Mouse (Mus musculus) midbrain, embryonic 13.5 days (tissue): Measurements from ENCODE around the gene S100a13. TPM values are rescaled to one million over a fixed set of nuclear protein-coding genes. Genes with fewer than 3 reads are reported as not detected.

Source experiments
- ATAC-seq: fragments of 200-750 bp; cut with Nextera tagmentation; 2 replicates; pipeline ENCODE4 v1.8.0; 2017; ENCODE audit warnings: mild to moderate bottlenecking, moderate TSS enrichment, moderate library complexity
- H3K27ac ChIP-seq: fragments of 300-500 bp; sonication (generic); 2 replicates; pipeline ENCODE4 v1.5.1; 2015; ENCODE audit warnings: inconsistent platforms, mild to moderate bottlenecking, moderate library complexity
- H3K27me3 ChIP-seq: fragments of 300-500 bp; sonication (generic); 2 replicates; pipeline ENCODE4 v1.6.1; 2015; ENCODE audit warnings: mild to moderate bottlenecking, inconsistent platforms
- H3K36me3 ChIP-seq: fragments of 300-500 bp; sonication (generic); 2 replicates; pipeline ENCODE4 v1.6.1; 2015; ENCODE audit warnings: mild to moderate bottlenecking, inconsistent platforms
- H3K4me1 ChIP-seq: fragments of 300-500 bp; sonication (generic); replicated peaks from 2 replicates; pipeline ENCODE4 v1.6.1; 2015; ENCODE audit warnings: inconsistent platforms
- H3K4me2 ChIP-seq: fragments of 300-500 bp; sonication (generic); replicated peaks from 2 replicates; pipeline ENCODE4 v1.6.1; 2015; ENCODE audit warnings: moderate library complexity, mild to moderate bottlenecking, inconsistent platforms
- H3K4me3 ChIP-seq: fragments of 300-500 bp; sonication (generic); replicated peaks from 2 replicates; pipeline ENCODE4 v1.5.1; 2015; ENCODE audit warnings: mild to moderate bottlenecking, inconsistent platforms
- H3K9ac ChIP-seq: fragments of 300-500 bp; sonication (generic); replicated peaks from 2 replicates; pipeline ENCODE4 v1.6.1; 2015; ENCODE audit warnings: mild to moderate bottlenecking, inconsistent platforms
- H3K9me3 ChIP-seq: fragments of 300-500 bp; sonication (generic); 2 replicates; pipeline ENCODE4 v1.6.1; 2016; ENCODE audit warnings: mild to moderate bottlenecking, inconsistent platforms
- WGBS: fragments of 180-500 bp; shearing (Covaris S2); methylation state at CpG from one replicate; pipeline ENCODE4 v1.1.7; 2015; 5-methylcytosine and 5-hydroxymethylcytosine counted together
- polyA plus RNA-seq: library from polyadenylated mRNA; unstranded; fragments of >200 nt; fragmentation: Nextera tagmentation; extraction: Ambion mirVana; gene quantifications from 2 replicates; pipeline ENCODE4 v1.2.1, GENCODE M21; 2015

Gene S100a13
- polyA plus RNA-seq, 1 experiment from 2014 or later, result 9.9 TPM

DNA sequence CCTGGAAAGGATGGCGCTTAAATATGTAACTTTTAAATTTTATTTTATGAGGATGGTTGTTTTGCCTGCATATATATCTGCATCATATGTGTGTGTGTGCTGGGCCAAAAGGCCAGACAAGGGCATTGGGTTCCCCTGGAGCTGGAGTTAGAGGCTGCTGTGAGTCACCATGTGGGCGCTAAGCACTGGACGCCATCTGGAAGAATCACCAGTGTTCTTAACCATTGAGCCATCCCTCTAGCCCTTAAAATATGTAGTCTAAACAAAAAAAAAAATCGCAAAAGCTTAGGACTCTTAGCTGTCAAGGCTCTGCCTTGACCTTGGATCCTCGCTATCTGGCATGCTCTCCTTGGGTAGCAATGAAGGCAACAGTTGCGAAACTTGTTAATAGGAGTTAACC lies 25.7 kb upstream of the S100a13 start:
- WGBS, result 90% methylated on average over 6 of the region's 6 CpGs
- Histone ChIP-seq H3K9ac (no peak overlapping the region), H3K27ac (no peak overlapping the region), H3K4me1 (peaks cover 7% of the 10 kb centered on the region), H3K27me3 (no peaks in the 10 kb centered on the region), H3K36me3 (peaks cover 57% of the 10 kb centered on the region), H3K4me2 (no peak overlapping the region), H3K9me3 (no peaks in the 10 kb centered on the region), H3K4me3 (no peak overlapping the region)
- no peak for ATAC-seq

DNA sequence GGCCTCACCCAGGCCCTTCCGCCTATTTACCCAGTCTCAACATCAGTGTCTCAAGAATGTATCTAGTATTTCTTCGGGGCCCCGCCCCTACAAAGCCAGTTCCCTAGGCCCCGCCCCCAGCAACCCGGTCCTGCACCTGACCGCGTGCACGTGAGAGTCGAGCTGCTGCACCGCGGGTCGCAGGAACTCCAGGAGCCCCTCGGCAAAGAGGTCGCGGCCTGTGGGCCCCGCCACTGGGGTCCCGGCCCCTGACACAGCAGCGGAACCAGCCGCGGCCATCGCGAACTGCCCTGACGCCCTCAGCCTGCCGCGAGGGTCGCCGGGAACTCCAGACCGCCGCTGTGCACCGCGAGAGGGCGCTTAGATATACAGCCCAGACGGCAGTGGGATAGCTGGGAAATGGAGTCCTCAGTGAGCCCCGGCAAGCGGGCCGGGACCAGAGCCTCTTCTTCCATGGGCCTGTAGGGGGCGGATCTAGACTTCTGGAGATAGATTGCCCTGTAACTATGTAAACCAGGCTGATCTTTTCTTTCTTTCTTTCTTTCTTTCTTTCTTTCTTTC lies 23.5 kb upstream of the S100a13 start, which contains the start of gene Snapin:
Gene Snapin, minus strand, starts transcription at position 338 of the 561 bp plus-strand sequence.
- Histone ChIP-seq H3K27me3 (no peaks in the 10 kb centered on the region), H3K27ac (peak within 1 kb of the TSS; percentile 61; the same call in 1 of the 2 replicates), H3K4me2 (peak within 1 kb of the TSS; percentile 60), H3K36me3 (peaks cover 38% of the 10 kb centered on the region), H3K9ac (peak within 1 kb of the TSS; percentile 78), H3K4me3 (peak within 1 kb of the TSS; percentile 72), H3K9me3 (no peaks in the 10 kb centered on the region), H3K4me1 (peaks cover 7% of the 10 kb centered on the region)
- under 1% methylated on average over 37 of the region's 37 CpGs for WGBS
- ATAC-seq, result peak; percentile 99

- H3K4me3 ChIP-seq, result no peak overlapping the region
- peaks cover 38% of the 10 kb centered on the region for H3K36me3 ChIP-seq
- no peak overlapping the region for H3K27ac ChIP-seq
- WGBS, result 34% methylated on average over 2 of the region's 2 CpGs
- no peaks in the 10 kb centered on the region for H3K9me3 ChIP-seq
- H3K27me3 ChIP-seq, result no peaks in the 10 kb centered on the region
- H3K4me1 ChIP-seq, result peaks cover 7% of the 10 kb centered on the region
- H3K4me2 ChIP-seq, result no peak overlapping the region
- no peak for ATAC-seq
- no peak overlapping the region for H3K9ac ChIP-seq
Measured at GRCm38 (mm10) chr3:90491350-90491749, 22.9 kb upstream of the S100a13 start.

- no peak overlapping the region for H3K4me2 ChIP-seq
- H3K27me3 ChIP-seq, result no peaks in the 10 kb centered on the region
- no peak overlapping the region for H3K27ac ChIP-seq
- ATAC-seq, result no peak
- H3K9me3 ChIP-seq, result no peaks in the 10 kb centered on the region
- H3K4me3 ChIP-seq, result no peak overlapping the region
- 64% methylated on average over 4 of the region's 4 CpGs for WGBS
- H3K4me1 ChIP-seq, result peaks cover 7% of the 10 kb centered on the region
- no peak overlapping the region for H3K9ac ChIP-seq
- H3K36me3 ChIP-seq, result peaks cover 39% of the 10 kb centered on the region
Measured at GRCm38 (mm10) chr3:90493831-90494540, 20.2 kb upstream of the S100a13 start.

DNA sequence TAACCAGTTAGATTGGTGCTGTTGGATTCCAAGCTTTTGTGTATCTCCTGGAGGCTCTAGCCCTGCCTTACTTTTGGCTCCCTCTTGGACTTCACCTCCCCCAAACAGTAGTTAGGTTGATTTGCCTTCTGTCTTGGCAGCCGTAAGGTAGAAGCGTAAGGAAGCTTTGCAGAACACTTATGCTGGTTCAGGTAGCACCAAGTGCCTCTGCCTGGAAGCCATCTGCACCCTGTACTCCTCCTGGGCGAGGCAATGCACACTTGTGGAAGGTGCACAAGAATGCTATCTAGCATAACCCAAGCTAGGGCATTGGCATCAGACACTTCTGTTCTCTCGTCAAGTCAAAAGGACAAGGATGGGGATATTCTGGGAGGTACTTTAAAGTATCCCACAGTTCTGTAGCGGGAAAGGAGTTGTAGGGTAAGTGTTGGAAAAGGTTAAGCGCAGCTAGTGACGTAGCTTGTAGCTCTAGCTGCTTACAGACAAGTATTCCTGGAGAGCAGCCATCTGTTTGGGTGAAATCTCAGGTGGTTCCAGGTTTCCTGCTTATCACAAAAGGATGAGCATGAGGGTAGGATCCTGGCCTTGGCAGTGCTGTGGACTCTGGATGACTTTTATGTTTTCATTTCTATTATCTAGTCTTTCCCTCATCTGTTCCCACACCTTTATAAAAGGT lies 18.2 kb upstream of the S100a13 start:
- H3K4me3 ChIP-seq, result no peak overlapping the region
- H3K27me3 ChIP-seq, result no peaks in the 10 kb centered on the region
- H3K9me3 ChIP-seq, result no peaks in the 10 kb centered on the region
- H3K36me3 ChIP-seq, result peaks cover 49% of the 10 kb centered on the region
- H3K4me2 ChIP-seq, result no peak overlapping the region
- no peak overlapping the region for H3K9ac ChIP-seq
- no peak overlapping the region for H3K27ac ChIP-seq
- ATAC-seq, result no peak
- H3K4me1 ChIP-seq, result no peaks in the 10 kb centered on the region
- WGBS, result 96% methylated on average over 7 of the region's 7 CpGs

DNA sequence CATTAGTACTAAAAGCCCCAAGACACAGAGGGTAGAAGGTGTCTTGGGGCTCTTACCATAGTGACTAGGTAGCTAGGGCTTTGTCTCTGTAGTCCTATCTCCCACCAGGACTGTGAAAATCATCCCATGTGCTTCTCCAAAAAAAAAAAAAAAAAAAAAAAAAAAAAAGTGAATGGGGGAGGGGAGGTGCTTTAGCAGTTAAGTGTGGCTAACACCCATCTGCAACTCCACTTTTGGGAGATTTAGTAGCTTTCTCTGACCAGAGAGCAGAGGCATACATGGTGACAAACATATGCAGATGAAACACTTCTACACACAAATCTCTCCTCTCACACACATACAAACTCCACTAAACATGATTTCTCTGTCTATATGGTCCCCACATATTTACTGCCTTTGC lies 16.6 kb upstream of the S100a13 start:
- Histone ChIP-seq H3K27me3 (no peaks in the 10 kb centered on the region), H3K27ac (no peak overlapping the region), H3K4me1 (no peaks in the 10 kb centered on the region), H3K4me2 (no peak overlapping the region), H3K9me3 (no peaks in the 10 kb centered on the region), H3K4me3 (no peak overlapping the region), H3K9ac (no peak overlapping the region), H3K36me3 (peaks cover 64% of the 10 kb centered on the region)
- ATAC-seq, result no peak

DNA sequence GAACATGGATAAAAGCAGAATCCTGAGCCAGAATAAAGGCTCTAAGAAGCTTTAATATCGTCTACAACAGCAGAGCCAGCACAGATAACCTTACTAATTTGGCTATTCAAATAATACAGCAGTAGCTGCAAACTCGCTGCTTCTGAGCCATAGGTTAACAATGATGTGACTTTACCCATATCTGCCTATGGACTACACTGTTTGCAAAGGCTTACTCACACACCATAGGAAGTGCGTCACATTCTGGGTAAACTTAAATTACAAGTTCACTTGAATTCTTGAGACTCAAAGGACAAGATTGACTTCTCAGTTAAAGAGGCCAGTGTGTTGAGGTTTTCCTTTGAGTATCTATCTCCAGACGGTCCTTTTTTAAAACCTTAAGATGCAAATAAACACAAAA lies 10.8 kb upstream of the S100a13 start:
- H3K4me3 ChIP-seq, result no peak overlapping the region
- no peak overlapping the region for H3K9ac ChIP-seq
- H3K36me3 ChIP-seq, result peaks cover 82% of the 10 kb centered on the region
- no peak overlapping the region for H3K27ac ChIP-seq
- 71% methylated on average over 4 of the region's 4 CpGs for WGBS
- H3K4me2 ChIP-seq, result no peak overlapping the region
- H3K9me3 ChIP-seq, result no peaks in the 10 kb centered on the region
- no peaks in the 10 kb centered on the region for H3K27me3 ChIP-seq
- peaks cover 36% of the 10 kb centered on the region for H3K4me1 ChIP-seq
- no peak for ATAC-seq

DNA sequence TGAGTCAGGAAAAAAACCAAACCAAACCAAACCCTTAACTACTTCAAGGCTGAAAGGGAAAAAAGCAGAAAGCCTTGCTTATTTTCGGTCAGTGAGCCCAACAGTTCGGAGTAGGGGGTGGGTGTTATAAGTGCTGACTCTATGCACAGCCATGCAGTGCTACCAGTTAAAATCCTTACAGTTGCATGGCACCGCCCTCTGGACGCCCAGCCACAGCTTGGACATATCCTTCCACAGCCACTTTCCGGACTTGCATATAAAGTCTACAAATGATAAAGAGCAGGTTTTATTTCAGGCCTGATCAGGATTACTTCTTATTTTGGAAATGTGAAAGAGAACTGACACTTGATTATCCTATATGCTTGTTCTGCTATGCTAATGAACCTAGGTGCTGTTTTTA lies 9.0 kb upstream of the S100a13 start:
- no peaks in the 10 kb centered on the region for H3K27me3 ChIP-seq

GRCm38 (mm10) chr3:90506362-90506761 lies 7.9 kb upstream of the S100a13 start:
- H3K9ac ChIP-seq, result no peak overlapping the region
- H3K4me2 ChIP-seq, result no peak overlapping the region
- H3K4me3 ChIP-seq, result no peak overlapping the region
- WGBS, result 94% methylated on average over 3 of the region's 3 CpGs
- no peak overlapping the region for H3K27ac ChIP-seq
- peaks cover 58% of the 10 kb centered on the region for H3K36me3 ChIP-seq
- peaks cover 36% of the 10 kb centered on the region for H3K4me1 ChIP-seq
- no peaks in the 10 kb centered on the region for H3K9me3 ChIP-seq
- no peak for ATAC-seq
- H3K27me3 ChIP-seq, result peaks cover 4% of the 10 kb centered on the region; the same call in 1 of the 2 replicates

More for the DNA sequence above, 9.0 kb upstream of the S100a13 start:
- Histone ChIP-seq H3K36me3 (peaks cover 65% of the 10 kb centered on the region), H3K9ac (no peak overlapping the region), H3K9me3 (no peaks in the 10 kb centered on the region), H3K27ac (no peak overlapping the region), H3K4me3 (no peak overlapping the region), H3K4me2 (no peak overlapping the region), H3K4me1 (peaks cover 36% of the 10 kb centered on the region)
- 94% methylated on average over 5 of the region's 5 CpGs for WGBS
- no peak for ATAC-seq

DNA sequence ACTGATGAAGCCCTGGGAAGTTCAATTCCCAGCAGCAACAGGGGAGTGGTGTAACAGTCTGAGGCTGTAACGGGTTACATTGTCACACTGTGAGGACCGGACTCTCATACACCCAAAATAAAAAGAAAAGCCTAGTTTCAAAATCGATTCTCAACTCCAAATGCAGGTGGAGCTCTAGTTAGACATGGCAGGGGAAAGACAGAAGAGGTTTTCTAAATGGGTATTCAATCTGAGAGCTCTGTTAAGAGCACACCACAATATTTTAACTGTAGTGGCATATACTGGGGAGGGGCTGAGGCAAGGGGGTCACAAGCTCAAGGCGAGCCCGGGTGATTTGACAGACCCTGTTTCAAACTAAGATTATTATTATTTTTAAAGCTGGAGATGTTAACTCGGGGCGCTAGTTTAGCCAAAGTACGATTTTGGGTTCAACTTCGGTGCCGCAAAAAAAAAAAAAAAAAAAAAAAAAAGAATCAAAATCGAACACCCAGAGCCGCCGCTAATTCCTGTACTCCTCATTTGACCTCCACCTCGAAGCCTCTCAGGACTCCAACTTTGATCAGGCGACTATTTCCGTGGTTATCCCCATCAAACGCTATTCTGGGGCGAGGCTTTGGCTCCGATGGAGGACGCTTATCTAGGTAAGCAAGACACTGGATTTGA lies 5.8 kb upstream of the S100a13 start:
- 4% methylated on average over 20 of the region's 20 CpGs for WGBS
- H3K36me3 ChIP-seq, result peaks cover 38% of the 10 kb centered on the region

GRCm38 (mm10) chr3:90508950-90509746 lies 5.1 kb upstream of the S100a13 start, which contains the start of gene Chtop:
Chtop (minus strand) TSS chr3:90509498.
- Histone ChIP-seq H3K9me3 (no peaks in the 10 kb centered on the region), H3K27me3 (peaks cover 30% of the 10 kb centered on the region), H3K27ac (peak within 1 kb of the TSS; percentile 96), H3K4me3 (peak within 1 kb of the TSS; percentile 86), H3K9ac (peak within 1 kb of the TSS; percentile 98), H3K4me1 (peaks cover 31% of the 10 kb centered on the region), H3K36me3 (peaks cover 32% of the 10 kb centered on the region), H3K4me2 (peak within 1 kb of the TSS; percentile 77)
- WGBS, result under 1% methylated on average over 65 of the region's 66 CpGs
- peak; percentile 90 for ATAC-seq

More for the DNA sequence above, 5.8 kb upstream of the S100a13 start:
- no peaks in the 10 kb centered on the region for H3K9me3 ChIP-seq
- H3K4me2 ChIP-seq, result peak overlapping the region; percentile 77
- H3K27ac ChIP-seq, result peak overlapping the region; percentile 96
- H3K27me3 ChIP-seq, result peaks cover 22% of the 10 kb centered on the region
- ATAC-seq, result no peak
- peaks cover 31% of the 10 kb centered on the region for H3K4me1 ChIP-seq
- H3K4me3 ChIP-seq, result peak overlapping the region; percentile 86
- peak overlapping the region; percentile 98 for H3K9ac ChIP-seq
